Mouse (Mus musculus) stomach, postnatal 0 days (tissue): ENCODE results near the gene Cd80.

Experiments
- CTCF ChIP-seq: IDR thresholded peaks from 2 replicates; pipeline ENCODE4 v1.5.1; 2016; ENCODE audit warnings: antibody characterized with exemption, low read depth, mild to moderate bottlenecking, moderate library complexity
- EP300 ChIP-seq: optimal IDR thresholded peaks from 2 replicates; pipeline ENCODE3; 2016; ENCODE audit warnings: antibody characterized with exemption

- no peak for TF ChIP-seq EP300
- no peak for TF ChIP-seq CTCF
These were observed 37.2 kb downstream of the Cd80 start for GRCm38 (mm10) chr16:38492551-38492950.
